Mouse (Mus musculus): ENCODE results near the gene Bin2. TPM values are rescaled to one million over a fixed set of nuclear protein-coding genes. Genes with fewer than 3 reads are reported as not detected.

Bin2 gene
- polyA plus RNA-seq, 1 experiment from 2014 or later: 2.2 TPM

DNA sequence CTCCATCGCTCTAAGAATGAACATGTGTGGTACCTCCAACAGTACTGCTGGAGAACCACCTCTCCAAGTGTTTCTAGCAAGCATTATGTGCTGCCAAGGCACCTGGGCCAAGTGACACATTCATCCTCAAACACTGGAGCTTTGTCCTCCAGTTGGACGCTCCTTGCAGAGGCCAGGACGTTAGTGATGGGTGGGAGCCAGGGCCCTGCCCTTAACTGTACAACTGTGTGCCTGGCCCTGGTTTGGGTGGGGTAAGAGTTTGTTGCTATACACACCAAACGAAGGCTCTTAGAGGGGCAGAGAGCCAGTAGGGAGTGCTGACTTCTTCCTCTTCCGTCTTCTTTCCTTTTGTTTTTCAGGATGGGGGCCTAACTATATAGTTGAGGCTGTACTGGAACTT is 31.1 kb upstream of the Bin2 start:
- 74% methylated on average over 5 of the region's 5 CpGs for WGBS
- no peak overlapping the region for H3K4me2 ChIP-seq
- ATAC-seq (ENCODE audit: low FRiP score, low read depth): no peak

DNA sequence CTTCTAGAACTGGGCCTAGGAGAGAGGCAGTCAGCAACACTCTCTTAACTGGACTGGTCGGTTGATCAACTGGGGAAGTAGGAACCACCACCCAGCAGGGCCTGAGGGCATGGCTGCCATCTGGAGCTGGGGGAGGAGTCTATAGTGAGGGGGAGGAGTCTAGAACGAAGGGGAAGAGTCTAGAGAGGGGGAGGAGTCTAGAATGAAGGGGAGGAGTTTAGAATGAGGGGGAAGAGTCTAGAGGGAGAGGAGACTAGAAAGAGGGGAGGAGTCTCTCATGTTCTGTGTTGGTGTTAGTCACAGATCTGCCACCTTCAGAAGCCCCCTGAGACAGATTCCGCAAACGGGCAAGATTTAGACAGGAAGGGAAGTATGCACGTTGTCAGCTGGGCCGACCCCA is 30.0 kb upstream of the Bin2 start:
- ATAC-seq (ENCODE audit: low FRiP score, low read depth): no peak

More for the DNA sequence above, 31.1 kb upstream of the Bin2 start:
- H3K36me3 ChIP-seq: no peaks in the 10 kb centered on the region
- H3K27me3 ChIP-seq: no peaks in the 10 kb centered on the region
- no peaks in the 10 kb centered on the region for H3K9me3 ChIP-seq
- H3K4me3 ChIP-seq: no peak overlapping the region
- no peak overlapping the region for H3K27ac ChIP-seq (replicated peaks)
- peaks cover 8% of the 10 kb centered on the region for H3K4me1 ChIP-seq (replicated peaks)
- H3K9ac ChIP-seq: no peak overlapping the region

DNA sequence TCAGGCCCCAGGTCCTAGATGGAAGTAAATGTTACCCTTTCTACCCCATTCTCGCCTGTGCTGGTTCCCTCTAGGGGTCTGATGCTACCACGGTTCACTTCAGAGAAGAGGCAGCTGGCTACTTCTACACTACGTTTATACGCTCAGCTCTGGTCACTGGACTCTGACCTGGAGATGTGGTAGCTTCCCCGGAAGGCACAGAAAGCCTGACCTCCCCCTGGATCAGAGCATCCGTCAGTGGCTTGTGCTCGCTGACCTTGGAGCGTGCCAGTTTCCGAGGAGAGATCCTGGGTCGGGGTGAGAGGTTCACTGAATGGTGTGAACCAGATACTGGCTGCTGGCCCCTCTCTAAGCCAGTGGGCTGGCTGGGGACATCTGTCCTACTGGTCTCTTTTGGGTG is 28.7 kb upstream of the Bin2 start:
- no peaks in the 10 kb centered on the region for H3K4me1 ChIP-seq (replicated peaks)
- H3K9me3 ChIP-seq: no peaks in the 10 kb centered on the region
- no peak overlapping the region for H3K27ac ChIP-seq (replicated peaks)
- H3K4me2 ChIP-seq: no peak overlapping the region
- WGBS: 83% methylated on average over 10 of the region's 10 CpGs
- no peaks in the 10 kb centered on the region for H3K27me3 ChIP-seq
- no peaks in the 10 kb centered on the region for H3K36me3 ChIP-seq
- H3K9ac ChIP-seq: no peak overlapping the region
- no peak for ATAC-seq (ENCODE audit: low FRiP score, low read depth)
- no peak overlapping the region for H3K4me3 ChIP-seq

More for the DNA sequence above, 30.0 kb upstream of the Bin2 start:
- Histone ChIP-seq H3K27me3 (no peaks in the 10 kb centered on the region), H3K36me3 (no peaks in the 10 kb centered on the region), H3K9me3 (no peaks in the 10 kb centered on the region), H3K27ac (replicated peaks) (no peak overlapping the region), H3K4me1 (replicated peaks) (peaks cover 8% of the 10 kb centered on the region), H3K4me3 (no peak overlapping the region), H3K9ac (no peak overlapping the region), H3K4me2 (no peak overlapping the region)
- WGBS: 74% methylated on average over 6 of the region's 6 CpGs

DNA sequence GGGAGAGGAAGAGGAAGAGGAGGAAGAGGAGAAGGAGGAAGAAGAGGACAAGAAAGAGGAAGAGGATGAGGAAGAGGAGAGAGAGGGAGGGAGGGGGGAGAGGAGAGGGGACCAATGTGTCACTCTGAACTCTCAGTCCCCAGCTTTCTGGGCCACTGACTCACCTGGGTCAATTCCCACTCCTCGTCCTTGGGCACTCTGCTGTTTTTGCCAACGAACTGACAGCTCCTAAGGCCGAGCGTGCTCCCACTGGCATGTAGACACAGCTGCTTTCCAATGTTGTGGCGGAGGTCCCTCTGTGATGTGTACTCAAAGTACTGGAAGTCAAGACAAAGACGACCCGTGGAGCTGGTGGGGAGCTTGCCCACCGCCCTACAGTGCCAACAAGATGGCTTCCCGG is 25.1 kb upstream of the Bin2 start:
- H3K4me2 ChIP-seq: no peak overlapping the region
- no peaks in the 10 kb centered on the region for H3K36me3 ChIP-seq
- no peak overlapping the region for H3K4me3 ChIP-seq
- ATAC-seq (ENCODE audit: low FRiP score, low read depth): no peak
- 80% methylated on average over 9 of the region's 9 CpGs for WGBS
- H3K9ac ChIP-seq: no peak overlapping the region
- H3K27me3 ChIP-seq: no peaks in the 10 kb centered on the region
- no peaks in the 10 kb centered on the region for H3K4me1 ChIP-seq (replicated peaks)
- H3K9me3 ChIP-seq: no peaks in the 10 kb centered on the region
- no peak overlapping the region for H3K27ac ChIP-seq (replicated peaks)

DNA sequence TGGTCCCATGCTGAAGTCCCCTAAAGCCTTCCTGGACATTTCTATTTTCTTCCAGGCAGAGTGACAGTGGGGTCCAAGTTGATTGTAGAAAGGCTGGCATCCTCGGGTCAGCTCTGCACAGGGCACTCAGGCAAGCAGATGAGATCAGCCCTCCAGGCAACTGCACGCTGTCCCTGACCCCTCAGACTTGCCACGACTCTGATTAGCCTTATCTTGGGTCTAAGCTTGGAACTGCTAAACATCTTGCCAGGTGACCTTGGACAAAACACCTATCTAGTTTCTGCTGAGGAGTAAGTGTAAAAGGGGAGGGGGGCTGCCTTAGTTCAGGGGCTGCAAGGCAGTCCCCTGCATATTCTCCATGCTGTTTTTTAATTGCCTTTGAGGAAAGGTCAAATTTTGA is 22.6 kb upstream of the Bin2 start:
- no peak overlapping the region for H3K9ac ChIP-seq
- no peaks in the 10 kb centered on the region for H3K27me3 ChIP-seq
- H3K27ac ChIP-seq (replicated peaks): no peak overlapping the region
- H3K36me3 ChIP-seq: no peaks in the 10 kb centered on the region
- no peaks in the 10 kb centered on the region for H3K9me3 ChIP-seq
- WGBS: 76% methylated on average over 3 of the region's 3 CpGs
- no peaks in the 10 kb centered on the region for H3K4me1 ChIP-seq (replicated peaks)
- H3K4me3 ChIP-seq: no peak overlapping the region
- H3K4me2 ChIP-seq: no peak overlapping the region
- no peak for ATAC-seq (ENCODE audit: low FRiP score, low read depth)

DNA sequence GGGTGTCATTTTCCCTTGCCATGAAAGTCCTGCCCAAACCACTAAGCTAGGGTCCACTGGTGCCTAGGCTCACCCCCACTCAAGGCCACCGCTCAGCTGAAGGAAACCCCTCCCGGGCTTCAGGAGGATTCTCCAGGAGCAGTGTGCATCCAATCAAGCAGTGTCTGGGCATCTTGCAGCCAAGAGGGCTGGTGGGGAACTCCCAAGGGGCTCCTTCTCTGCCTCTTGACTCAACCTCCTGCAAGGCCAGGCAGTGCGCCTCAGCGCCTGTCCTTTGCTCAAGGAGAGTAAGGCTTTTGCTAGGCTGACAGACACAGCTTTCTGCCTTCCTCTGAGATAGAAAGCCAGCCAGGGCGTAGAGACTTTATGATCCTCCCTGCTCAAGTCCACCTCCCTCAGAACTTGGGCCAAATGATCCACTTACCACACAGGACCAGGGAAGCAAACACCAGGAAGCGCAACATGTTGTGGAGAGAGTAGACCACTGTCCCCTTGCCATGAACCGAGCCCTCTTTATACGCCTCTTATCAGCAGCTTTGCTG is 18.1 kb upstream of the Bin2 start, which contains the start of gene Cela1:
TSS of gene Cela1 (minus strand) at position 492 of the 542 bp plus-strand sequence.
- H3K4me3 ChIP-seq: no peak within 1 kb of the TSS
- H3K4me1 ChIP-seq (replicated peaks): no peaks in the 10 kb centered on the region
- H3K9ac ChIP-seq: no peak within 1 kb of the TSS
- no peak within 1 kb of the TSS for H3K4me2 ChIP-seq
- H3K27me3 ChIP-seq: no peaks in the 10 kb centered on the region
- H3K27ac ChIP-seq (replicated peaks): no peak within 1 kb of the TSS
- no peak for ATAC-seq (ENCODE audit: low FRiP score, low read depth)
- WGBS: 85% methylated on average over 8 of the region's 8 CpGs
- no peaks in the 10 kb centered on the region for H3K9me3 ChIP-seq
- no peaks in the 10 kb centered on the region for H3K36me3 ChIP-seq

DNA sequence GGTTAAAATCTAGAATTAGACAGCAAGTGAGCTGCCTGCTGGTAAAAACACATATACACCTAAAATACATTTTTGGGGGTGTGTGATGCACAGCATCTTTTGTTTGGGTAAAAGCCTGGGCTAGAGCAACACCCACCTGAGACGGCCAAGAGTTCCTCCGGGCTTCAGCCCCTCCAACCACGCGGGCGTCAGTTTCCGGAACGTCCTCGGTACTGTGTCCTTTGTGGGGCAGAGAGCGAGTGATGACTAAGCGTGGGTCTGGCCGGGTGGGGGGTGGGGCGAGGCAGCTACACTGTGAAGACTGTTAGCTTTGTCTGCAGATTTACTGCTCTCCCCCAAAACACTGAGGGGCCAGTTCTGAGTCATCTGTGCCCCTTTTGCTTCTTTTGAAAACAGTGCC is 17.6 kb upstream of the Bin2 start:
- Histone ChIP-seq H3K36me3 (no peaks in the 10 kb centered on the region), H3K4me3 (no peak overlapping the region), H3K9me3 (no peaks in the 10 kb centered on the region), H3K9ac (no peak overlapping the region), H3K4me1 (replicated peaks) (no peaks in the 10 kb centered on the region), H3K27me3 (no peaks in the 10 kb centered on the region), H3K4me2 (no peak overlapping the region), H3K27ac (replicated peaks) (no peak overlapping the region)
- 53% methylated on average over 12 of the region's 12 CpGs for WGBS
- ATAC-seq (ENCODE audit: low FRiP score, low read depth): no peak

GRCm38 (mm10) chr15:100686434-100686833 is 17.1 kb upstream of the Bin2 start:
- ATAC-seq (ENCODE audit: low FRiP score, low read depth): no peak
- Histone ChIP-seq H3K4me2 (no peak overlapping the region), H3K4me3 (no peak overlapping the region), H3K9ac (no peak overlapping the region), H3K27me3 (no peaks in the 10 kb centered on the region), H3K27ac (replicated peaks) (no peak overlapping the region), H3K4me1 (replicated peaks) (no peaks in the 10 kb centered on the region), H3K36me3 (no peaks in the 10 kb centered on the region), H3K9me3 (no peaks in the 10 kb centered on the region)
- WGBS: 77% methylated on average over 6 of the region's 6 CpGs

DNA sequence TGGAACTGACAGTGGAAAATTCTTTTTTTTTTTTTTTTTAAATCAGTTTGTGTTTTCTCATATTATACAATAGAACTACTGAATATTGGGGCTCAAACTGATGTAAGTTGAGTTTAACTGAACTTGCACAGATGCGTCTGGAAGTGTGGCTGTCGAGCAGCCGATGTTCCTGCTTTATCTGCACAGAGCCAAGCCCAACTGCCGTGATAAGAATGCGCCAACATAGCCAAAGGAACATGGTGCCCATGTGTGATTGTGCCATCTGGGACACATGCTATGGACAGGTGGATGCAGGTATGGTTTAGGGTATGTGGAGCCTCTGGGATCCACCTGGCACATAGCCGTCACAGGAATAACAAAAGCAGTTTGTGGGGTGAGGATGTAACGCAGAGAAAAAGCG is 16.5 kb upstream of the Bin2 start:
- H3K4me3 ChIP-seq: no peak overlapping the region
- 92% methylated on average over 8 of the region's 8 CpGs for WGBS
- ATAC-seq (ENCODE audit: low FRiP score, low read depth): no peak

GRCm38 (mm10) chr15:100685255-100685654 is 15.9 kb upstream of the Bin2 start:
- Histone ChIP-seq H3K27me3 (no peaks in the 10 kb centered on the region), H3K9ac (no peak overlapping the region), H3K9me3 (no peaks in the 10 kb centered on the region), H3K27ac (replicated peaks) (no peak overlapping the region), H3K36me3 (no peaks in the 10 kb centered on the region), H3K4me3 (no peak overlapping the region), H3K4me2 (no peak overlapping the region), H3K4me1 (replicated peaks) (no peaks in the 10 kb centered on the region)
- WGBS: 23% methylated on average over 13 of the region's 13 CpGs
- ATAC-seq (ENCODE audit: low FRiP score, low read depth): no peak

More for the DNA sequence above, 16.5 kb upstream of the Bin2 start:
- Histone ChIP-seq H3K27me3 (no peaks in the 10 kb centered on the region), H3K27ac (replicated peaks) (no peak overlapping the region), H3K36me3 (no peaks in the 10 kb centered on the region), H3K9me3 (no peaks in the 10 kb centered on the region), H3K9ac (no peak overlapping the region), H3K4me1 (replicated peaks) (no peaks in the 10 kb centered on the region), H3K4me2 (no peak overlapping the region)

DNA sequence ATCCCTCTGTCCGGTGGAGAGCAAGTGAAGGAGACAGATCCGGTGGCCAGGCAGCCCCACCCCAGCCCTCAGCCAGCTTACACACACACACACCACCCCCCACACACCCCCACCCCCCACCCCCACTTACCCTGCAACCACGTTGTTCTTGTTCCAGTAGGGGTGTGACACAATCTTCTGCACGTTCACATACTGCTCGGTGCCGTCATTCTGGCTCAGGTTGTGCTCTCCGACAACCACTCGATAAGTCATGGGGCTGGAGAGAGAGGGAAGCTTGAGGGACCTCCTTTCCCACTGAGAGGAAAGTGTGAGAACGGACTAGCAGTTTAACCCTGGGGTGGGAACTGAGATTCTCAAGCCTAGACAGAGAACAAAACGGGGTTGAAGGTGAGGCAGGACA is 15.1 kb upstream of the Bin2 start:
- H3K9ac ChIP-seq: no peak overlapping the region
- no peaks in the 10 kb centered on the region for H3K36me3 ChIP-seq
- no peak for ATAC-seq (ENCODE audit: low FRiP score, low read depth)
- no peaks in the 10 kb centered on the region for H3K4me1 ChIP-seq (replicated peaks)
- no peak overlapping the region for H3K4me3 ChIP-seq
- H3K27me3 ChIP-seq: no peaks in the 10 kb centered on the region
- no peak overlapping the region for H3K27ac ChIP-seq (replicated peaks)
- H3K4me2 ChIP-seq: no peak overlapping the region
- WGBS: 73% methylated on average over 10 of the region's 10 CpGs
- H3K9me3 ChIP-seq: no peaks in the 10 kb centered on the region

DNA sequence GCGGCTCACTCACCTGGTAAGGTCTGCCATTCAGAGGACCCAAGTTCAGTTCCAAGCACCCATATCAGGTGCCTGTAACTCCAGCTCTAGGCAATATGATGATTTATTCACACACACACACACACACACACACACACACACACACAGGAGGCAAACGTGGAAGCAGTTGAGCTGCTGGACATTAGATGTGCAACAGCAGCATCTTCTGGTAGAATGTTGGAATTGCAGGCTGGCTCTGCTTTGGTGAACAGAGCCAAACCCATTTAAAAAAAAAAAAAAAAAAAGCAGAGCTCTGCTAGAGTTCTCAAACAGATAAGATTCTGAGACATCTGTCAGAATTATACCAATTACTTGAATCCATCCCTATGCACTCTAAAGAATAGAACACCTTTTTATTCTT is 13.7 kb upstream of the Bin2 start:
- H3K9ac ChIP-seq: no peak overlapping the region
- H3K4me2 ChIP-seq: no peak overlapping the region
- no peak overlapping the region for H3K27ac ChIP-seq (replicated peaks)
- H3K4me1 ChIP-seq (replicated peaks): no peaks in the 10 kb centered on the region
- H3K9me3 ChIP-seq: no peaks in the 10 kb centered on the region
- 47% methylated on average over 2 of the region's 2 CpGs for WGBS
- no peak overlapping the region for H3K4me3 ChIP-seq
- H3K27me3 ChIP-seq: no peaks in the 10 kb centered on the region
- no peaks in the 10 kb centered on the region for H3K36me3 ChIP-seq
- no peak for ATAC-seq (ENCODE audit: low FRiP score, low read depth)

DNA sequence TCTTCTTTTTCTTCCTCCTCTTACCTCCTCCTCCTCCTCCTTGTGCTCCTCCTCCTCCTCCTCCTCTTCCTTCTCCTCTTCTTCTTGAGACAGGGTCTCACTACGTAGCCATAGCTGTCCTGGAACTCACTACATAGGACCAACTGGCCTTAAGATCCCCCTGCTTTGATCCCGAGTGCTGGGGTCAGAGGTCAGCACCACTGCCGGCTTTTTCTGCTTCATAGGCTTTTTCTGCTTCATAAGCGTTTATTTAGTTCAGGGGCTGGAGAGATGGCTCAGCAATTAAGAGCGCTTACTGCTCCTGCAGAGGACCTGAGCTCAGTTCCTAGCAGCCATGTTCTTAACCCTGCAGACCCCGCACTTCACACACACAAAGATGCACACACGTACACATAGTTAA is 12.4 kb upstream of the Bin2 start:
- Histone ChIP-seq H3K27ac (replicated peaks) (no peak overlapping the region), H3K27me3 (no peaks in the 10 kb centered on the region), H3K4me1 (replicated peaks) (no peaks in the 10 kb centered on the region), H3K4me2 (no peak overlapping the region), H3K9ac (no peak overlapping the region), H3K4me3 (no peak overlapping the region), H3K36me3 (no peaks in the 10 kb centered on the region), H3K9me3 (no peaks in the 10 kb centered on the region)
- 28% methylated on average over 7 of the region's 7 CpGs for WGBS
- ATAC-seq (ENCODE audit: low FRiP score, low read depth): no peak

Data from hindbrain, embryonic 15.5 days (tissue).